Comparison of ENCODE assay signal across 7 mouse cellular contexts in the genomic region with DNA sequence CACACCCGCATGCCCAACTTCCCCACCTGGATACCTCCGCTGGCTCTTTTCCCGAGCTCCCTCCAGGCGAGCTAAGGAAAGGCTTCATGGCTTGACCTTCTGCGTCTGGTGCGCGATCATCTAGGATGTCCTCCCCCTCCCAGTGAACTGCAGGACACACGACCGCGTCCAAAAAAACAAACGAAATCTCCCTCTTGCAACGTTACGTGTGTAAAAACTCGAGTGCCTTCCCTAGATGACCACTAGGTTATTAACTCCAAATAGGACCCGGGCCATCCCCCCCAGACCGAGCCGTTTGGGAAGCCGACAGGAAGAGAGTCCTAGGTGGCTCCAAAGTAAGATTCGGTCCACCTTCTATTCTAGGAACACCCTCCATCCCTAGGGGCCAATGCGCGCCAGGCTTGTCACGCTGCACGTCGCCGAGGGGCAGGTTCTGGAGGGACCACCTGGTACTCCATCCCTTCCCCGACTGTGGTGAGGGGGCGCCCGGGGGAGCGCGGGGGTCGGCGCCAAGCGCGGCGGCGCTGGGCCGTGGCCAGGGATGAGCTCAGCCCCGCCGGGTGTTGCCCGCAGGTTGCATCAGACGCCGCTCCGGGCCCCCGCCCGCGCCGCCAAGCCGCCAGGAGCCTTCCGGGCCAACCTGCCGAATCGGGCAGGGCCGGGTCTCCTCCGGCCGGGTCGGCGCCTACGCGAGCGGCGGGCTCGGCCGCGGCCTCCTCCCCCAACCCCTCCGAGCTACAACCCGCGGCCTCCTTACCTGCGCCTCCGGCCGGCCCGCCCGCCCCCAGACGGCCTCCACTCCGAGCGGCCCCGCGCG. TPM values are rescaled to one million over a fixed set of nuclear protein-coding genes. Genes with fewer than 3 reads are reported as not detected.
DNase-seq lines count a peak whose midpoint lies in the region; ATAC-seq and TF ChIP-seq lines count a peak whose summit lies in the region.

No protein-coding gene starts in this region.

- peak overlapping the region; percentile 95 for H3K4me3 ChIP-seq in forebrain, embryonic 11.5 days (ENCODE audit: low read depth, low read length)
- peak overlapping the region; percentile 98 for H3K4me3 ChIP-seq in heart, postnatal 0 days (ENCODE audit: low read depth, low read length)
- H3K4me3 ChIP-seq in lung, embryonic 14.5 days (ENCODE audit: low read depth, low read length): peak overlapping the region; percentile 89

- WGBS in forebrain, embryonic 11.5 days: under 1% methylated on average over 70 of the region's 77 CpGs
- WGBS in heart, postnatal 0 days: under 1% methylated on average over 68 of the region's 77 CpGs
- WGBS in lung, embryonic 14.5 days: under 1% methylated on average over 66 of the region's 77 CpGs

- peaks cover 7% of the 10 kb centered on the region; the same call in 1 of the 2 replicates for H3K4me1 ChIP-seq in forebrain, embryonic 11.5 days (replicated peaks; ENCODE audit: control insufficient read depth, insufficient read depth, low read length)
- peaks cover 6% of the 10 kb centered on the region; the same call in 1 of the 2 replicates for H3K4me1 ChIP-seq in heart, postnatal 0 days (ENCODE audit: control insufficient read depth, insufficient read depth)
- peaks cover 8% of the 10 kb centered on the region for H3K4me1 ChIP-seq in lung, embryonic 14.5 days (ENCODE audit: insufficient read depth)

- no peak for TF ChIP-seq CTCF in heart, postnatal 0 days (IDR thresholded peaks at IDR 0.05; ENCODE audit: low read depth)
- peak; percentile 5 for TF ChIP-seq CTCF in lung, embryonic 14.5 days (IDR thresholded peaks at IDR 0.05; ENCODE audit: low read depth)

- peak; percentile 89 for ATAC-seq in forebrain, embryonic 11.5 days (replicated peaks; ENCODE audit: low FRiP score)
- ATAC-seq in heart, postnatal 0 days (ENCODE audit: insufficient read depth, low read depth): peak; percentile 70
- peak; percentile 89 for ATAC-seq in lung, embryonic 14.5 days (ENCODE audit: insufficient read depth)

- H3K27ac ChIP-seq in forebrain, embryonic 11.5 days (ENCODE audit: low read depth, low read length): peak overlapping the region; percentile 66
- H3K27ac ChIP-seq in heart, postnatal 0 days (ENCODE audit: low read depth): peak overlapping the region; percentile 90
- peak overlapping the region; percentile 81 for H3K27ac ChIP-seq in lung, embryonic 14.5 days (ENCODE audit: low read depth)

- no peaks in the 10 kb centered on the region for H3K36me3 ChIP-seq in forebrain, embryonic 11.5 days (ENCODE audit: control insufficient read depth, insufficient read depth, low read length)
- H3K36me3 ChIP-seq in heart, postnatal 0 days (replicated peaks; ENCODE audit: control insufficient read depth, insufficient read depth, low read length): no peaks in the 10 kb centered on the region
- peaks cover 3% of the 10 kb centered on the region; the same call in 1 of the 2 replicates for H3K36me3 ChIP-seq in lung, embryonic 14.5 days (ENCODE audit: insufficient read depth)

- peak; percentile 74 for DNase-seq in R1 (ENCODE audit: low read depth, low spot score)
- peak; percentile 16 for DNase-seq in c-Kit-positive CD71-positive TER-119-negative erythroid progenitor cells, embryonic 14.5 days (ENCODE audit: low read depth)
- no peak for DNase-seq in forebrain, embryonic 11.5 days (ENCODE audit: low spot score)
- peak; percentile 42 for DNase-seq in heart, postnatal 0 days (ENCODE audit: low spot score)
- DNase-seq in layer of hippocampus, adult 9-10 months (ENCODE audit: low spot score): peak; percentile 29
- peak; percentile 53 for DNase-seq in lung, embryonic 14.5 days
- peak; percentile 67 for DNase-seq in retina, postnatal 1 day

- peak overlapping the region; percentile 96 for H3K9ac ChIP-seq in forebrain, embryonic 11.5 days (ENCODE audit: low read length)
- H3K9ac ChIP-seq in heart, postnatal 0 days (replicated peaks; ENCODE audit: low read depth, low read length): peak overlapping the region; percentile 94
- peak overlapping the region; percentile 87 for H3K9ac ChIP-seq in lung, embryonic 14.5 days

- no peaks in the 10 kb centered on the region for H3K9me3 ChIP-seq in forebrain, embryonic 11.5 days (ENCODE audit: control insufficient read depth, low read length)
- H3K9me3 ChIP-seq in heart, postnatal 0 days (replicated peaks; ENCODE audit: control insufficient read depth, low read length): no peaks in the 10 kb centered on the region
- no peaks in the 10 kb centered on the region for H3K9me3 ChIP-seq in lung, embryonic 14.5 days (ENCODE audit: low read depth, low read length)

- no peak for TF ChIP-seq EP300 in heart, postnatal 0 days (IDR thresholded peaks at IDR 0.05; ENCODE audit: low read depth)

- H3K27me3 ChIP-seq in forebrain, embryonic 11.5 days (ENCODE audit: control insufficient read depth, insufficient read depth, low read length): no peaks in the 10 kb centered on the region
- H3K27me3 ChIP-seq in heart, postnatal 0 days (ENCODE audit: control insufficient read depth, insufficient read depth, low read length): no peaks in the 10 kb centered on the region
- H3K27me3 ChIP-seq in lung, embryonic 14.5 days (ENCODE audit: insufficient read depth, low read length): no peaks in the 10 kb centered on the region

- H3K4me2 ChIP-seq in forebrain, embryonic 11.5 days (ENCODE audit: low read depth, low read length, severe bottlenecking): peak overlapping the region; percentile 77
- peak overlapping the region; percentile 80 for H3K4me2 ChIP-seq in heart, postnatal 0 days (ENCODE audit: low read depth, low read length)
- H3K4me2 ChIP-seq in lung, embryonic 14.5 days: peak overlapping the region; percentile 93

RNA-seq across cellular contexts. Expression of a gene that starts 0.5 kb away (rescaled TPM):
- 47.5 and 53.9 TPM in 2 replicates for polyA plus RNA-seq in forebrain, embryonic 11.5 days (2014; fragmentation: Nextera tagmentation; extraction: Ambion mirVana)
- total RNA-seq in heart, postnatal 0 days (2014; rRNA removed; ENCODE audit: low replicate concordance): 3.6 and 9.1 TPM in 2 replicates
- polyA plus RNA-seq in heart, postnatal 0 days (2015; fragmentation: Nextera tagmentation; extraction: Ambion mirVana): 13.4 and 13.9 TPM in 2 replicates
- 38.6 and 41.7 TPM in 2 replicates for polyA plus RNA-seq in lung, embryonic 14.5 days (2014; fragmentation: Nextera tagmentation; extraction: Ambion mirVana)
